Mouse (Mus musculus) heart, embryonic 13.5 days (tissue): ENCODE data around the gene Rimklb. TPM values are rescaled to one million over a fixed set of nuclear protein-coding genes. Genes with fewer than 3 reads are reported as not detected.
"Not testable (repeated sequence)": the region's sequence is repeated elsewhere in the genome, so short reads cannot be mapped to it uniquely, and the experiment has no call there.

Experiments
- ATAC-seq: fragments of 200-750 bp; cut with Nextera tagmentation; 2 replicates; pipeline ENCODE4 v1.8.0; 2017; ENCODE audit warnings: moderate TSS enrichment; ENCODE audit not compliant: insufficient number of reproducible peaks, low FRiP score, low TSS enrichment; ENCODE audit errors: extremely low read depth
- H3K27ac ChIP-seq: fragments of 300-500 bp; sonication (generic); replicated peaks from 2 replicates; pipeline ENCODE4 v1.5.1; 2015; ENCODE audit warnings: moderate library complexity, mild to moderate bottlenecking, inconsistent platforms
- H3K27me3 ChIP-seq: fragments of 300-500 bp; sonication (generic); replicated peaks from 2 replicates; pipeline ENCODE4 v1.6.1; 2015; ENCODE audit warnings: mild to moderate bottlenecking, inconsistent platforms
- H3K36me3 ChIP-seq: fragments of 300-500 bp; sonication (generic); 2 replicates; pipeline ENCODE4 v1.6.1; 2015; ENCODE audit warnings: mild to moderate bottlenecking, inconsistent platforms
- H3K4me1 ChIP-seq: fragments of 300-500 bp; sonication (generic); 2 replicates; pipeline ENCODE4 v1.6.1; 2015; ENCODE audit warnings: inconsistent platforms
- H3K4me2 ChIP-seq: fragments of 300-500 bp; sonication (generic); 2 replicates; pipeline ENCODE4 v1.6.1; 2015; ENCODE audit warnings: inconsistent platforms, mild to moderate bottlenecking, moderate library complexity
- H3K4me3 ChIP-seq: fragments of 300-500 bp; sonication (generic); 2 replicates; pipeline ENCODE4 v1.5.1; 2015; ENCODE audit warnings: moderate library complexity, mild to moderate bottlenecking, inconsistent platforms
- H3K9ac ChIP-seq: fragments of 300-500 bp; sonication (generic); 2 replicates; pipeline ENCODE4 v1.6.1; 2015; ENCODE audit warnings: inconsistent platforms, mild to moderate bottlenecking, moderate library complexity
- H3K9me3 ChIP-seq: fragments of 300-500 bp; sonication (generic); 2 replicates; pipeline ENCODE4 v1.6.1; 2016; ENCODE audit warnings: inconsistent platforms
- WGBS: fragments of 180-500 bp; shearing (Covaris S2); methylation state at CpG from one replicate; pipeline ENCODE4 v1.1.7; 2015; ENCODE audit warnings: mixed read lengths; 5-methylcytosine and 5-hydroxymethylcytosine counted together
- polyA plus RNA-seq: library from polyadenylated mRNA; unstranded; fragments of >200 nt; fragmentation: Nextera tagmentation; extraction: Ambion mirVana; gene quantifications from 2 replicates; pipeline ENCODE4 v1.2.1, GENCODE M21; 2015

The Rimklb gene
- polyA plus RNA-seq, 1 experiment from 2014 or later, result 6.0 TPM

GRCm38 (mm10) chr6:122496501-122496900 lies 2.1 kb downstream of the Rimklb start:
- H3K36me3 ChIP-seq, result no peaks in the 10 kb centered on the region
- peaks cover 6% of the 10 kb centered on the region; the same call in 1 of the 2 replicates for H3K27me3 ChIP-seq
- H3K4me3 ChIP-seq, result no peak overlapping the region
- H3K9me3 ChIP-seq, result no peaks in the 10 kb centered on the region
- H3K4me1 ChIP-seq, result peaks cover 34% of the 10 kb centered on the region
- H3K4me2 ChIP-seq, result peak overlapping the region; percentile 68
- WGBS, result 27% methylated on average over 5 of the region's 5 CpGs
- no peak for ATAC-seq
- peak overlapping the region; percentile 84 for H3K27ac ChIP-seq
- H3K9ac ChIP-seq, result no peak overlapping the region

GRCm38 (mm10) chr6:122495082-122495881 lies 3.3 kb downstream of the Rimklb start:
- Histone ChIP-seq H3K9ac (peak overlapping the region; percentile 71), H3K4me3 (peak overlapping the region; percentile 38), H3K36me3 (no peaks in the 10 kb centered on the region), H3K4me2 (peak overlapping the region; percentile 68), H3K27ac (peak overlapping the region; percentile 84), H3K27me3 (peaks cover 6% of the 10 kb centered on the region; the same call in 1 of the 2 replicates), H3K4me1 (peaks cover 39% of the 10 kb centered on the region), H3K9me3 (no peaks in the 10 kb centered on the region)
- no peak for ATAC-seq
- 7% methylated on average over 21 of the region's 21 CpGs for WGBS

- Histone ChIP-seq H3K4me3 (no peak overlapping the region), H3K4me1 (peaks cover 39% of the 10 kb centered on the region), H3K27ac (no peak overlapping the region), H3K4me2 (no peak overlapping the region), H3K27me3 (peaks cover 10% of the 10 kb centered on the region), H3K36me3 (no peaks in the 10 kb centered on the region), H3K9me3 (no peaks in the 10 kb centered on the region), H3K9ac (no peak overlapping the region)
- ATAC-seq, result no peak
- WGBS, result 44% methylated on average over 6 of the region's 6 CpGs
Measured at GRCm38 (mm10) chr6:122493799-122494472, 4.6 kb downstream of the Rimklb start.

GRCm38 (mm10) chr6:122492479-122492878 lies 6.1 kb downstream of the Rimklb start:
- no peak for ATAC-seq
- 28% methylated on average over 6 of the region's 6 CpGs for WGBS
- no peak overlapping the region for H3K4me3 ChIP-seq
- no peak overlapping the region for H3K9ac ChIP-seq
- H3K27me3 ChIP-seq, result peaks cover 18% of the 10 kb centered on the region
- H3K4me1 ChIP-seq, result peaks cover 39% of the 10 kb centered on the region
- no peak overlapping the region for H3K27ac ChIP-seq
- H3K36me3 ChIP-seq, result no peaks in the 10 kb centered on the region
- H3K9me3 ChIP-seq, result no peaks in the 10 kb centered on the region
- H3K4me2 ChIP-seq, result peak overlapping the region; percentile 81; the same call in 1 of the 2 replicates

- peak overlapping the region; percentile 66 for H3K27ac ChIP-seq
- H3K4me1 ChIP-seq, result peaks cover 39% of the 10 kb centered on the region
- peak overlapping the region; percentile 76 for H3K9ac ChIP-seq
- H3K4me3 ChIP-seq, result peak overlapping the region; percentile 54
- H3K4me2 ChIP-seq, result peak overlapping the region; percentile 81
- no peaks in the 10 kb centered on the region for H3K36me3 ChIP-seq
- WGBS, result under 1% methylated on average over 16 of the region's 16 CpGs
- H3K9me3 ChIP-seq, result no peaks in the 10 kb centered on the region
- H3K27me3 ChIP-seq, result peaks cover 28% of the 10 kb centered on the region
- peak; percentile 62 for ATAC-seq
Measured at GRCm38 (mm10) chr6:122491557-122491956, 7.0 kb downstream of the Rimklb start.

GRCm38 (mm10) chr6:122490929-122491512 lies 7.5 kb downstream of the Rimklb start:
- Histone ChIP-seq H3K36me3 (no peaks in the 10 kb centered on the region), H3K9me3 (no peaks in the 10 kb centered on the region), H3K4me1 (peaks cover 35% of the 10 kb centered on the region), H3K27me3 (peaks cover 29% of the 10 kb centered on the region), H3K27ac (peak overlapping the region; percentile 66), H3K9ac (peak overlapping the region; percentile 76), H3K4me2 (peak overlapping the region; percentile 81), H3K4me3 (peak overlapping the region; percentile 54)
- no peak for ATAC-seq
- WGBS, result 19% methylated on average over 15 of the region's 15 CpGs

- Histone ChIP-seq H3K4me3 (peak overlapping the region; percentile 80), H3K4me2 (peak overlapping the region; percentile 83), H3K9ac (peak overlapping the region; percentile 85), H3K4me1 (peaks cover 6% of the 10 kb centered on the region), H3K36me3 (no peaks in the 10 kb centered on the region), H3K27ac (no peak overlapping the region), H3K9me3 (no peaks in the 10 kb centered on the region), H3K27me3 (peaks cover 53% of the 10 kb centered on the region)
- peak; percentile 58; the same call in 1 of the 2 replicates for ATAC-seq
- under 1% methylated on average over 91 of the region's 111 CpGs for WGBS
Measured at GRCm38 (mm10) chr6:122486297-122487117, 12.1 kb downstream of the Rimklb start.

- peak overlapping the region; percentile 85 for H3K9ac ChIP-seq
- H3K4me2 ChIP-seq, result peak overlapping the region; percentile 83
- H3K27me3 ChIP-seq, result peaks cover 53% of the 10 kb centered on the region
- H3K36me3 ChIP-seq, result no peaks in the 10 kb centered on the region
- H3K4me3 ChIP-seq, result peak overlapping the region; percentile 80
- ATAC-seq, result peak; percentile 39; the same call in 1 of the 2 replicates
- 2% methylated on average over 72 of the region's 91 CpGs for WGBS
- no peaks in the 10 kb centered on the region for H3K9me3 ChIP-seq
- H3K27ac ChIP-seq, result no peak overlapping the region
- no peaks in the 10 kb centered on the region for H3K4me1 ChIP-seq
Measured at GRCm38 (mm10) chr6:122485401-122486296, 12.9 kb downstream of the Rimklb start.

GRCm38 (mm10) chr6:122478062-122478461 lies 20.5 kb downstream of the Rimklb start:
- Histone ChIP-seq H3K4me2 (no peak overlapping the region), H3K4me3 (no peak overlapping the region), H3K9ac (no peak overlapping the region), H3K9me3 (no peaks in the 10 kb centered on the region), H3K27me3 (no peaks in the 10 kb centered on the region), H3K36me3 (no peaks in the 10 kb centered on the region), H3K4me1 (no peaks in the 10 kb centered on the region), H3K27ac (no peak overlapping the region)
- WGBS, result 61% methylated on average over 3 of the region's 3 CpGs
- ATAC-seq, result no peak

- peaks cover 22% of the 10 kb centered on the region; the same call in 1 of the 2 replicates for H3K36me3 ChIP-seq
- not testable (repeated sequence) for H3K9ac ChIP-seq, H3K27me3 ChIP-seq, ATAC-seq, H3K27ac ChIP-seq, H3K4me3 ChIP-seq, H3K4me1 ChIP-seq, H3K9me3 ChIP-seq, H3K4me2 ChIP-seq
- WGBS, result 76% methylated on average over 3 of the region's 3 CpGs
Measured at GRCm38 (mm10) chr6:122471461-122471860, 27.1 kb downstream of the Rimklb start.
